Mouse (Mus musculus) myocyte (in vitro differentiated cells): ENCODE measurements around the gene Dhx15. TPM values are rescaled to one million over a fixed set of nuclear protein-coding genes. Genes with fewer than 3 reads are reported as not detected.

Source experiments
- H3K27me3 ChIP-seq: one replicate; pipeline ENCODE4 v1.6.1; 2011; ENCODE audit not compliant: control insufficient read depth, insufficient read depth, insufficient read length
- H3K36me3 ChIP-seq: one replicate; pipeline ENCODE4 v1.6.1; 2011; ENCODE audit not compliant: control insufficient read depth, insufficient read depth
- H3K4me2 ChIP-seq: one replicate; pipeline ENCODE4 v1.6.1; 2011; ENCODE audit warnings: low read depth, control low read depth
- H3K4me3 ChIP-seq: one replicate; pipeline ENCODE4 v1.5.1; 2011; ENCODE audit warnings: mild to moderate bottlenecking, control low read depth, moderate library complexity
- H3K79me2 ChIP-seq: one replicate; pipeline ENCODE4 v1.6.1; 2011; ENCODE audit not compliant: control insufficient read depth, insufficient read depth
- H3ac ChIP-seq: one replicate; pipeline ENCODE4 v1.6.1; 2011; ENCODE audit not compliant: control insufficient read depth, insufficient read length
- CEBPB ChIP-seq: IDR thresholded peaks from 2 replicates; pipeline ENCODE4 v1.6.1; 2011; ENCODE audit warnings: mild to moderate bottlenecking, moderate library complexity; ENCODE audit not compliant: poor library complexity, insufficient read depth, severe bottlenecking
- E2F4 ChIP-seq: IDR thresholded peaks from one replicate; pipeline ENCODE4 v1.6.1; 2011; ENCODE audit warnings: mild to moderate bottlenecking, control low read depth, moderate library complexity; ENCODE audit not compliant: insufficient read depth
- MAX ChIP-seq: IDR thresholded peaks from one replicate; pipeline ENCODE4 v1.6.1; 2011; ENCODE audit warnings: low read depth, mild to moderate bottlenecking, control low read depth
- MYOD1 ChIP-seq, 3 experiments: IDR thresholded peaks; one replicate each; pipeline ENCODE4 v1.6.1; 2011; ENCODE audit warnings: control low read depth in 2 of 3, low read depth in 2 of 3, mild to moderate bottlenecking in 2 of 3, moderate library complexity in 1 of 3; ENCODE audit not compliant: insufficient read length in 2 of 3, control insufficient read depth in 1 of 3
- MYOG ChIP-seq, 3 experiments: IDR thresholded peaks; one replicate each; pipeline ENCODE4 v1.6.1; 2011; ENCODE audit warnings: control low read depth in 2 of 3, low read depth in 2 of 3, mild to moderate bottlenecking in 2 of 3; ENCODE audit not compliant: insufficient read length in 2 of 3, control insufficient read depth in 1 of 3, insufficient read depth in 1 of 3
- POLR2A ChIP-seq: IDR thresholded peaks from one replicate; pipeline ENCODE4 v1.6.1; 2011; ENCODE audit warnings: low read depth, mild to moderate bottlenecking, control low read depth, moderate library complexity; ENCODE audit not compliant: insufficient read length
- POLR2AphosphoS2 ChIP-seq: IDR thresholded peaks from one replicate; pipeline ENCODE4 v1.6.1; 2011; ENCODE audit warnings: low read depth, control low read depth; ENCODE audit not compliant: insufficient read length
- REST ChIP-seq: IDR thresholded peaks from one replicate; pipeline ENCODE4 v1.6.1; 2011; ENCODE audit warnings: mild to moderate bottlenecking, control low read depth, moderate library complexity; ENCODE audit not compliant: insufficient read depth, insufficient read length
- SRF ChIP-seq: IDR thresholded peaks from one replicate; pipeline ENCODE4 v1.6.1; 2011; ENCODE audit warnings: low read depth; ENCODE audit not compliant: control insufficient read depth, insufficient read length
- TCF12 ChIP-seq: IDR thresholded peaks from one replicate; pipeline ENCODE4 v1.6.1; 2011; ENCODE audit warnings: mild to moderate bottlenecking, control low read depth; ENCODE audit not compliant: poor library complexity, insufficient read depth, severe bottlenecking
- TCF3 ChIP-seq: IDR thresholded peaks from one replicate; pipeline ENCODE4 v1.6.1; 2011; ENCODE audit warnings: low read depth, control low read depth; ENCODE audit not compliant: insufficient read length
- USF1 ChIP-seq: IDR thresholded peaks from one replicate; pipeline ENCODE4 v1.6.1; 2011; ENCODE audit warnings: low read depth, mild to moderate bottlenecking, control low read depth, moderate library complexity
- polyA plus RNA-seq: library from polyadenylated mRNA; unstranded; fragments of >200 nt; fragmentation: generic; extraction: Trizol; gene quantifications from one replicate; pipeline ENCODE4 v1.2.1, GENCODE M21; 2012; ENCODE audit warnings: missing spikeins

Gene Dhx15
- polyA plus RNA-seq, 1 experiment, result 39.0 TPM

GRCm38 (mm10) chr5:52233891-52234290, 43.6 kb upstream of the Dhx15 start:
- Histone ChIP-seq H3K27me3 (no peaks in the 10 kb centered on the region), H3ac (no peak overlapping the region), H3K4me3 (no peak overlapping the region), H3K79me2 (no peaks in the 10 kb centered on the region), H3K4me2 (no peak overlapping the region), H3K36me3 (no peaks in the 10 kb centered on the region)
- TF ChIP-seq REST (no peak), E2F4 (no peak), CEBPB (no peak), MYOG (IDR thresholded peaks at IDR 0.05; ENCODE audit: control insufficient read depth in 1 of 3, insufficient read depth in 1 of 3, insufficient read length in 2 of 3, low read depth in 2 of 3) (no peak), POLR2AphosphoS2 (no peak), USF1 (no peak), MAX (no peak), MYOD1 (IDR thresholded peaks at IDR 0.05; ENCODE audit: control insufficient read depth in 1 of 3, insufficient read length in 2 of 3, low read depth in 2 of 3) (no peak), POLR2A (no peak), TCF3 (no peak), SRF (no peak), TCF12 (no peak)

GRCm38 (mm10) chr5:52232611-52233010, 42.3 kb upstream of the Dhx15 start:
- no peak overlapping the region for H3K4me2 ChIP-seq
- H3K36me3 ChIP-seq, result no peaks in the 10 kb centered on the region
- no peaks in the 10 kb centered on the region for H3K27me3 ChIP-seq
- H3K79me2 ChIP-seq, result no peaks in the 10 kb centered on the region
- H3K4me3 ChIP-seq, result no peak overlapping the region
- no peak overlapping the region for H3ac ChIP-seq
- TF ChIP-seq TCF3 (no peak), REST (no peak), TCF12 (no peak), SRF (no peak), POLR2A (no peak)

GRCm38 (mm10) chr5:52232199-52232598, 41.9 kb upstream of the Dhx15 start:
- no peak for TF ChIP-seq POLR2A
- TF ChIP-seq MYOD1 (IDR thresholded peaks at IDR 0.05; ENCODE audit: control insufficient read depth in 1 of 3, insufficient read length in 2 of 3, low read depth in 2 of 3), result no peak
- TF ChIP-seq TCF12, result no peak
- no peak for TF ChIP-seq E2F4
- TF ChIP-seq USF1, result no peak
- no peak for TF ChIP-seq REST
- no peak for TF ChIP-seq MAX
- no peak for TF ChIP-seq SRF
- TF ChIP-seq MYOG (IDR thresholded peaks at IDR 0.05; ENCODE audit: control insufficient read depth in 1 of 3, insufficient read depth in 1 of 3, insufficient read length in 2 of 3, low read depth in 2 of 3), result no peak
- TF ChIP-seq POLR2AphosphoS2, result no peak
- no peak for TF ChIP-seq CEBPB
- TF ChIP-seq TCF3, result no peak
- Histone ChIP-seq H3K79me2 (no peaks in the 10 kb centered on the region), H3K36me3 (no peaks in the 10 kb centered on the region), H3K27me3 (no peaks in the 10 kb centered on the region), H3ac (no peak overlapping the region), H3K4me2 (no peak overlapping the region), H3K4me3 (no peak overlapping the region)

DNA sequence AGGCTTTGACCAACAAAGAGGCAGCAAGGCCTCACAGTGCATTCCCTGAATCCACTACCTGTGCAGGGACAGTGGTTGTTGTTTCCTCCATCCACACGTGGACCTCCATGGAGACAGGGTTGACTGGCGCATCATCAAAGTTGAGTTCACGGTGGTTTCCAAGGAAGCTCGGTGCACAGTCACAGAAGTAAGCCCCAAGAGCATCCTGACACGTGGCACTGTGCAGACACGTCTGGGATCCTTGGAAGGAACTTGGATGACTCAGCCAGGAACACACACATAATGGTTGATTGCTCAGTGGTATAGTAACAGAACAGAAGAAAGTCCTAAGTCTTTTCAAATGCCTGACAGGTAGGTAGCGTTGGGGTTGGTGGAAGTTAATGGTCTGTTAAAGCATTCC, 40.2 kb upstream of the Dhx15 start:
- H3K36me3 ChIP-seq, result no peaks in the 10 kb centered on the region
- H3K27me3 ChIP-seq, result no peaks in the 10 kb centered on the region
- no peak overlapping the region for H3K4me3 ChIP-seq
- H3K4me2 ChIP-seq, result no peak overlapping the region
- no peak for TF ChIP-seq TCF3
- no peak for TF ChIP-seq CEBPB
- TF ChIP-seq MYOG (IDR thresholded peaks at IDR 0.05; ENCODE audit: control insufficient read depth in 1 of 3, insufficient read depth in 1 of 3, insufficient read length in 2 of 3, low read depth in 2 of 3), result no peak
- TF ChIP-seq TCF12, result no peak
- no peak for TF ChIP-seq SRF
- H3ac ChIP-seq, result no peak overlapping the region
- H3K79me2 ChIP-seq, result no peaks in the 10 kb centered on the region

- Histone ChIP-seq H3K36me3 (no peaks in the 10 kb centered on the region), H3K4me3 (no peak overlapping the region), H3K27me3 (no peaks in the 10 kb centered on the region), H3K79me2 (no peaks in the 10 kb centered on the region), H3ac (no peak overlapping the region), H3K4me2 (no peak overlapping the region)
- no peak for TF ChIP-seq USF1
Observed at GRCm38 (mm10) chr5:52226677-52227076, 36.4 kb upstream of the Dhx15 start.

GRCm38 (mm10) chr5:52221596-52221995, 31.3 kb upstream of the Dhx15 start:
- no peak for TF ChIP-seq MAX
- H3K36me3 ChIP-seq, result no peaks in the 10 kb centered on the region
- H3K4me3 ChIP-seq, result no peak overlapping the region

More at GRCm38 (mm10) chr5:52221596-52221995, 31.3 kb upstream of the Dhx15 start:
- no peaks in the 10 kb centered on the region for H3K79me2 ChIP-seq
- H3K27me3 ChIP-seq, result no peaks in the 10 kb centered on the region
- H3ac ChIP-seq, result no peak overlapping the region
- no peak overlapping the region for H3K4me2 ChIP-seq
